Mouse (Mus musculus): ENCODE measurements around the gene Egfl8.
A peak's percentile ranks its signal among the peaks of the same experiment; 100 is the strongest.

The Egfl8 gene

DNA sequence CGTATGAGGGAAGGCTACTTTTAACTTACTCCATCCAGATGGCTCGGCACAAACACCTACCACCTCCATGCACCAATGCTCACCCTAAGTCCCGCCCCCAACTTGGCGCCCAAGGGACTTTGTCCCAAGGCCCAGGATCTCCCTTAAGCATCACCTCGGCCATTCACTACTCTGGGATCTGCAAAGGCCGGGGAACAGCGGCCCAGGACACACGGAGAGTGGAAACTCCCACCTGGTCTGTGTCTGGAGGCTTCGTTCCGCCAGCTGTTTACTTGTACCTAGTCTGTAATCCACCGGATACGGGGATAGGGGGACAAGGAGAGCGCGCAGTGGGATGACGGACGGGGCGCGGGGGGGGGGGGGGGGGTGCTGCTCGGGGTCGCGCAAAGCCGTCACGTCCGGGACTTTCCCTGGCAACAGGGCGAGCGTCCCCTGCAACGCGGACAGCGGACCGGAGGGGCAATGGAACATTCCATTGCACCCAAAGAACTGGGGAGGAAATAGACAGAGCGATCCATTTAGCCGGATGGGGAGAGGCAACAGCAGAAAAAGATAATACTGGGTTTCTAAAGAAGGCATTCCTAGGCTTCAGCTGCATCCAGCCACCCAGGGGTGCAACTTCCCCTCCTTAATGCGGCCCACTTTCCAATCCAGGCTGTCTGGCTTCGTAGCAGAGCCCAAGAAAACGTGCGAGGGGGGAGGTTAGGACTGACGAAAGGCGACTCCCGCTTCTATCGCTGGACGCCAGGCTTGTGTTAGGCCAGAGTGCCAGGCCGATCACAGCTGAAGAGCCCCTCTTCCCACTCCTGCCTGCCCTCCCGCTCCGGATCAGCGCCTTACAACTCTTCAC, 11.5 kb upstream of the Egfl8 start:
- peak; percentile 91 for DNase-seq

DNA sequence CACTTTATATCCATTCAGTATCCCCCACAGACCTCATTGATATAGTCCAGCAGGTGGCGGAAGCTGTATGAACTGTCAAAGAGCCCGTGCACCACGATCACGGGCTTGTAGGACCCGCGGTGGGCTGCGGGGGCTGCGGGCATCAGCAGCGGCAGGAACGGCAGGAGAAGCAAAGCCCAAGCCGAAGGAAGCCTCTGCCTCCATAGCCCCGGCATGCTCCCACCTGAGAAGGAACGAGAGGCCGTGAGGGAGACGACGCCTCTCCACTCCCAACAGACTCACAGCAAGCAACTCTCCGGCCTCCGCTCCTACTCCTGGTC, 11.0 kb upstream of the Egfl8 start:
- DNase-seq, result no peak

DNA sequence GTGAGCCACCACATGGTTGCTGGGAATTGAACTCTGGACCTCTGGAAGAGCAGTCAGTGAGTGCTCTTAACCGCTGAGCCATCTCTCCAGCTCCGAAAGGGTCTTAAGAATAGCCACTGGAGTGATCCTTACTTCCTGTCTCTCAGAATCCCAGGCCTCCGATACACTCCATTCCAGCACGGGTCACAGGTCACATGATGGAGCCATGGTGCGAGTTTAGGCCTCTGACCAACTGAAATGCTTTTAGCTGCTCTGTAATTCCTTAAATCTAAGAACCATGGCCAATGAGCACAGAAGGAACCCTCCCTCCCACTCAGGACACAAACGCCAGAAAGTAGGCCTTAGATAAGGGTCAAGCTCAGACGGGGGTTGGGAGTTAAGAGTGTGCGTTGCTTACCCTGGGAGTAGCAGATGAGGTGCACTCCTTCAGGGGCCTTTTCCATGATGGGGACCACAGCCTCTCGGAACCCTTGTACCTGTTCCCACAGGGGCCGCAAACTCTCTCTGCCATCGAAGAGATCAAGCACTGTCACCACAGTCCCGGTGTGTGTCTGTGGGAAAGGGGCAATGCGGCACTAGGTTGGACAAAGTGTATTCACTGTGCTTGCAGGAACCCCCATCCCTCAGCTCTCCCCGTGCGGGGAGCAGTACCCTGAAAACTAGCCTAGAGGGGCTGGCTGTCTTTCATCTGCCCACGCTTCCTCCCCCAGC, 10.4 kb upstream of the Egfl8 start:
- DNase-seq, result no peak

DNA sequence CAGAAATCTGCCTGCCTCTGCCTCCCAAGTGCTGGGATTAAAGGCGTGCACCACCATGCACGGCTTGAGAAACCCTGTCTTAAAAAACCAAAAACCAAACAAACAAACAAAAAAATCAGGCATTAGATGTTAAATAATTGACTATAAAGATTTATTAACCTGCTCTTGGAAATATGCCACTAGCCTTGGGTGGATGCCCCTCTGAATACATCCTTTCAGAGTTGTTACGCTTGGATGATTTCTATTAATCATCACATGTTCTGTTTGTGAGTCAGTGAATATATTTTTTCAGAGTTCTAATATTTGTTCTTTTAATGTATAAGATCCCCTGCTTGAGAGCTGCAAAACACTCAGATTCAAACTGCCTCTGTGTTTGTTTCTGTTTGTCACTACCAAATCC, 9.2 kb upstream of the Egfl8 start:
- DNase-seq, result no peak

DNA sequence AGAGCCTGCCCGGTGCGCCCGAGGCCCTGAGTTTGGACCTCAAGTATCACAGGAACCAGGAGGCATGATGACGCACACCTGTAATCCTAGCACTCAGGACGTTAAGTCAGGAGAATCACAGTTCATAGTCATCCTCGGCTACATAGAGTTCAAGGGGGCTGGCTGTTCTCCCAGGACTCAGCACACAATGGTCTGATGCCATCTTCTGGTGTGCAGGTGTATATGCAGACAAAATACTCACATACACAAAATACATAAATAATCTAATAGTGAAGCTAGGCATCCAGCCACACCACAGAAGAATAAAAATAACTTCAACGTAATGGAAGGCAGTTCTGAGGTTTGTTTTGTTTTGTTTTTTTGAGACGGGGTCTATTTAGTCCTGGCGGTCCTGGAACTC, 7.4 kb upstream of the Egfl8 start:
- DNase-seq, result no peak

DNA sequence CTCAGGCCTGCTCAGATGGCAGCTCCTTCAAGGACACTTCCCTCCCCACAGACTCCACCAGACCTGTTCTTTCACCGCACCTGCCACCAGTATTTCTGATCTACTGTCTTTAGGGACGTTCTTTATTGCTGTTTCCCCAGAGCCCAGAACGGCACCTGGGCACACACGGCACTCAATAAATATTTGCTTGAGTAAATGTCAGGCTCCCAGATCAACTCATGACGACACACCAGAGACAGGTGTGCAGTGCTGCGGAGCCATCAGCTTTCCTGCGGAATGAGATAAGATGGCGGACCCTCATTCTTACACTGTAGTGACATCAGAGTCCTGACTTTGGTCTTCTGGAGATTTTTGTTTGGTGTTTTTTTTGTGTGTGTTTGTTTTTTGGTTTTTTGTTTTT, 5.2 kb upstream of the Egfl8 start:
- no peak for DNase-seq

DNA sequence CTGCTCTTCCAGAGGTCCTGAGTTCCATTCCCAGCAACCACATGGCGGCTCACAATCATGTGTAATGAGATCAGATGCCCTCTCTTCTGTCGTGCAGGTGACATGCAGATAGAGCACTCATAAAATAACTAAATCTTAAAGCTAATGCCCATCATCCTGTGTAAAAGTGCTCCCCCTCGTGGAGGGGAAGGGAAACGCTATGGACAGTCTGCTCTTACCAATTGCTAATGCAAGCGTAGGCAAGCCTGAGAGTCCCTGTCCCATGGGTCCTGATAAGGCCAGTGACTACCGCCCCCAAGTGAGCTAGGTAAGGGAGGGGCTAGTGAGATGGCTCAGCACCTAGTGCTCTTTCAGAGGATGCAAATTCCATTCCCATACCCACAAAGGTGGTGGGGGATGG, 3.2 kb upstream of the Egfl8 start:
- no peak for DNase-seq

DNA sequence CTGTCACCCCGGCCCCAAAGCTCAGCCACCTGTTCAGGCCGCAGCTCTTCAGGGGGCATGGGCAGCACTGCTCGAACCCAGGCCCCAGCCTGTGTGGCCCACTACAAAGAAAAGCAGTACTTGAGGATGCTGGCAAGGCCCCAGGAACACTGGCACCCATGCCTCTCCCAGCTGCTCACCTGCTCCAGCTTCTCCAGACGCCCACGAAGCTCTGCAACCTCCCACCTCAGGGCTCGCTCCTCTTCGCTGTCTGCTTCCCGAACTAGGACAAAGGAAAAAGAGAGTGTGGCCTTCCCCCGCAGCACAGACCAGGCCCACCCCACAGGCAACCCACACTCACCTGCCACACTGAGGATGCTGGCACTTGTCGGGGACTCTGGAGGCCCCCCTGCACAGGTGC, 1.9 kb downstream of the Egfl8 start:
- peak; percentile 60 for DNase-seq

DNA sequence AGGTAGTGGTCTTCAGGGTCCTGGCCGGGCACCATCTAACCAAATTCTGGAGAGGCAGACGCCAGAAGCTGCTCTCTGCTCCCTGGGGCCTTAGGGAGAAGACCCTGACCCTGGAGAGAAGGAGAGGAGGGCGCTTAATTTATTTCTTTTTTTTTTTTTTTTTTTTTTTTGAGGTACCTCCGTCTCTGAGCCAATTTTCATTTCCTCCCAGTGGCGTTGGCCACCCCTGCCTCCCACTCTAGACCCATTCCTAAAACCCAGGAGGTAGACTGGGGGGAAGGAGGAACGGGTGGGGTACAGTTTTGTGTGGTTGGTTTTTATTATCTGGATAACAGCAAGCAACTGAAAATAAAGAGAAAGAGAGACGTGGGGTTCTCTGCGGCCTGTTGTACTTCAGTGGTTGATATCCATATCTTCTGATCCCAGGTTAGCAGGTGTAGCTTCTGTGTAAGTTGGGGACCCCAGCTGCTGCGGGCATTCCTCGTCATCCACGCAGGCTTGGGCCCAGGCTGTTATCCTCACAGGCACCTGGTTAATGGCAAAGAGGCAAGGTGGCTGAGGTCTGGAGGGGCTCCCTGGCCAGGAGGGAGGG, 2.6 kb downstream of the Egfl8 start:
- no peak for DNase-seq

DNA sequence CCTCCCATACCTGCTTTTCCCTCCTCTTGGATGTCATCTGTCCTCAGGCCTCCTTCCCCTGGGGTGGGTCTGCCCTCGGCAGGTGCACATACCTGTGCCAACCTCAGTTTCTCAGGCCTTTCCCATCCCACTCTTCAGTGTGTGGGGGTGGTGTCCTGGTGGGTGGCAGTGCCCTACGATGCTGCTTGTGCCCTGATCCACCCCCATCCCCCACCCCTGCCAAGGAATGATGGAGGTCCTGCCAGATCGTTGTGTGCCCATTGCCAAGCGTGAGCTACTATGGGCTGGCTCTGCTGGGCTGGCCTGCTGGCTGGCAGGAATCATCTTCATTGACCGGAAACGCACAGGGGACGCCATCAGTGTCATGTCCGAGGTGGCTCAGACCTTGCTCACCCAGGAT, 4.7 kb downstream of the Egfl8 start:
- no peak for DNase-seq

DNA sequence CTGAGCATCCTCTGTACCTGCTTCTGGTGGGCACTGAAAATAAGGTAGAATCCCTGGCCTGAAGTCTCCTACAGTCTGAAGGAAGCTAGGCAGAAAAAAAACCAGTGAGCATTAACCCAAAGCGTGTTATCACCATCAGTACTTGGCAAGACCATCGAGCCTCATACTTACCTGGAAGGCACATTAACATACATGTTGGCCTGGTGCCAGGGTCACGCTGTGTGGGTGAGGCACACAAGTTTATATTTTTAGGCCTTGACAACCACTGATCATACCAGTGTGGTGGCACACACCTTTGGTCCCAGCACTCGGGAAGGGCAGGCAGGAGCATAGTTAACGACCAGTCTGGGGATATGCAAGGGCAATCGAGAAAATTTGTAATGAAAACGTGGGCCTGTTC, 7.8 kb downstream of the Egfl8 start:
- no peak for DNase-seq

DNA sequence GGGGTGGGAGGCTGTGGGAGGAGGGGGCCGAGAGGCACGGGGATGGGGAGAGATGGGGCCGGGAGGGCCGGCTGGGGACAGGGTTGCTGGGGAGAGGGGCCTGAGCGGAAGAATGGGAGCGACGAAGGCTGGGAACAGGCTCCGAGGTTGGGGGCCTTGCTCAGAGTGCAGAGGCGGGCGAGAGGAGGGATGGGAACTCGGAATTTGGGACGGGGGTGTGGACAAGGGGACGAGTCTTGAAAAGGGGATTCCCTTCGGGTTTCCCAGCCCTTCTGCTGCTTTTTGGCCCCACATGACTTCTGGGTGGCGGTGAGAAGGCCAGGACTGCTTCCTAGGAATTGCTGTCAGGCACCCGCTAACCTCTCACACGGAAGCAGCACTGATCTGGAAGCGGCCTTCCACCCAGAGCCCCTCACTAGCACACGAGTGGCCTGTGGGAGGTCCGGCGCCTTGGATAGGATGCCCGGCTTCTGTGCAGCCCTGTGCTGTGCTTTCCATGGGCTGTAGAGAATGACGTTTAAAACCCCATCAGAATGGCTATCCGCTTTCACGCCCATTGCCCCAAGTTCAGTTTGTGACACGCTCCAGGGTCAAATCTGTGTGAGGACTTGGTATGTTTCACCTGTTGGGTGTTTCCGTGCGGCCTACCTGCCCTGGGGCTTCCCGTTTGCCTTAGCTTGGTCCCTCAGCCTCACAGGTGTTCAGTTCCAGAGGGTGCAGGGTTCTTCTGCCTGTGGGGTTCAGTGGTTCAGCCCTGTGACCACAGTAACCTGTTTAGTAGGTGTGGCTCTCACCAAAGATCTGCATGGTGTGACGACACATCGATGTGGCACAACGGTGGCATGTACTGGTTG, 9.4 kb downstream of the Egfl8 start:
- DNase-seq, result no peak

DNA sequence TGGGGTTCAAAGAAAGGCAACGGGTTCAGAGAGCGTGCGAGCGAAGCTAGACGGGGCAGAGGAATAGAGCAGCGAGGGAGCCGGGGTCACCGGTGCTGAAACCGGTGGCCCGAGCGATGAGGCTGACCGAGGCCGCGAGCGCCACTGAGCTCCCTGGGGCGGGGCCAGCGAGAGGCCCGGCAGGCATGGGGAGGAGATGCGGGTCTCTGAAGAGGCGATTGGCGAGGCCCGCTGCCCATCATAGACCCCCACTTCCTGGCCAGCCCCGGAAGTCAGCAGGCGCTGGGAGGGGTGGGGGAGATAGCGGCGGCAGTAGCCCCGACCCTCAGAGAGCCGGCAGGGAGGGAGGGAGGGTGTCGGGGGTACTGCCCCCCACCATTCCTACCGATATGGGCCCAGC, 10.2 kb downstream of the Egfl8 start:
- DNase-seq, result peak; percentile 98

DNA sequence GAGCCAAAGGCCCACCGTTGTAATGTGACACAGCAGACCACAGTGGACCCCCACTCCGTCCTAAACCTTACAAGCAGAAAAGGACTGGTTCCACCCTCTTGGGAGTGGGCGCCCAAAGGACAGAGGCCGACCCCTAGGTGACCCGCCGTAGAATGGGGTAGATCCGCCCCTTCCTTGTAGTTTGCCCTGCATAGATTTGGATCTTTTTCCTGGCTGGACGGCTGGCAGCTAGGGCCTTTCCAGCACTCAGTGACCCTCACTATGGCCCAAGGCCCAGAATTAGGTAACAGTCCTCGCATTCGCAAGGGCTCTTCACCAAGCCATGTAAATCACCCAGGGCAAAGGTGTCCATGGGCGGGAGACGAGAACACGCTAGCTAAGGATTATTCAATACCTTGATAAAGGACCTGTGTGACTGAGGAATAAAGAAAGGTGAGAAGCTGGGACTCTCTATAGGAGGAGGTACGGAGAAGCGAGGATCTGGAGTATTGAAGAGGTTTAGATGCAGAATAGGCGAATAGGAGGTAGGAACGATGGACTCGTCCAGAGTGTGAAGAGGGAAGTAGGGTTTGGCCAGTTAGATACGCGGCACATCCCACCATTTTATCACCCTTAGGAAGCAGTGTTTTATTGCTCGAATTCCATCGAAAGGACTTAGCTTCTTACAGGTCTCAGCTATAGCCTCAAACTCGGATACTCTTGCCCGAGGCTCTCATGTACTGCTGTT, 11.1 kb downstream of the Egfl8 start:
- no peak for DNase-seq

DNA sequence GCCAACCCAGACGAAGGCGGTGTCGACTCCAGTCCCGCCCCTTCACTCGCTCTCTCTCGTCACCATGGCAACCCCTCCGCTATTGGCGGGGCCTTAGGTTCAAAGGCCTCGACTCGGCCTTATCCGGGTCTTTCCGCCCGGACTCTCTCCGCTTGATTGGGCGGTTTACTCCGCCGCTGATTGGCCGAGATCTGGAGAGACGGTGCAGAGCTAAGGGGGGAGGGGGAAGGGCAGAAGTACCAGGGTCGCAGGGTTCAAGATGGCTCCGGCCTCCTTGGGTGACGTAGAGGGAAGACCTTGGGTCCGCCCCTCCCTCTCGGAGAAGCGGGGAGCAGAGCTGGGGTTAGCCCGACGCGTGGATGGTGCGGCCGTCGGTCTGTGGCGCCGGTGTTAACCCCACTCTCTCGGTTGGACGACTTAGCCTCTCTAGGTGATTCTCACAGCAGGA, 11.7 kb downstream of the Egfl8 start, which contains the start of gene Agpat1:
Gene Agpat1 (plus strand): TSS at position 202 of the 448 bp plus-strand sequence.
- DNase-seq, result peak; percentile 99

DNA sequence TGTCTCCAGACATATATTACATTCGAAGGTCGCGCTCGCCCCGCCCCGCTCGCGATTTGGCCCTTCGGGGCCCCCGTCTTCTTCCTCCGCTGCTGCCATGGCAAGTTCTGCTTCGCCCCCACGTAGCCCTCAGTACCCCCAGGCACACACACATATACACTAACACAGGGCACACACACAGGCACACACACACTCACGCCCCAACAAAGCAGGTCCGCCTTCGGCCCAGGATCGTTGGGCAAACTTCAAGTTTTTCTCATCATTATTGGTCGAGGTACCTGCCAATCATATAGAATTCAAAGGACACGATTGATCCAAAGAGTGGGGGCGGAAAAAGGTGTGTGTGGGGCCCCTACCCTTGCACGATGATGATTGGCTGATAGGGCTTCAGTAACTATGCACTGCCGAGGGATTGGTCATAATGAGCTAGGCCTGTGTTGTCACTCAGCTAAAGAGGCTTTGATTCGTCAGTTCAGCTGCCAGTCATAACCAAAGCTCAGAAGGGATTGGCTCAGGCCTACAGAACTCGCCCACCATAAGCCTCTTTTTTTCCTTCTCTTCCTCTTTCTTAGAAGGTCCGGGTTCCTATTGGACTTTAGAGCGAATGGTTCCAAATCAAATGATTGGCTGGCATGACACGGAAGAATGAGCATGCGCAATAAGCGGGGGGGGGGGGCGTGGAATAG, 12.3 kb downstream of the Egfl8 start, which contains the start of gene Rnf5:
Gene Rnf5 (minus strand): TSS at position 316 of the 686 bp plus-strand sequence.
- peak; percentile 100 for DNase-seq

DNA sequence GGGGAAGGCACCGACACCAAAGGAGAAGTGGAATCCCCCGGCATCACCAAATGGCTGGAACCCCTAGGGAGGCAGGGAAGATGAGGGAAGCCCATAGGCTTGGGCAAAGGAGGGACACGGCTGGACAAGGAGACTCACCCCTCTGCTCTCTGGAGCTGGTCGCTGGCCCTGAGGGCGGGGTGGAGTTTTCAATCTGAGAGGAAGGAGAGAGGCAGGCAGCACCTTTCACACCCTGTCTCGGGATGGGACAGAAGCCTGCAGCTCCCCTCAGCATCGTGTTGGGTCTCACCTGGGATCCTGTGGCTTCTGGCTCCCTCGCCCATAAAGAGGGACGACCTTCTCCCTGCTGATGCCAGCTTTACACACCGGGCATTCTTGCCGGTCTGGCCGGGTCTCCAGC, 14.0 kb downstream of the Egfl8 start:
- no peak for DNase-seq

DNA sequence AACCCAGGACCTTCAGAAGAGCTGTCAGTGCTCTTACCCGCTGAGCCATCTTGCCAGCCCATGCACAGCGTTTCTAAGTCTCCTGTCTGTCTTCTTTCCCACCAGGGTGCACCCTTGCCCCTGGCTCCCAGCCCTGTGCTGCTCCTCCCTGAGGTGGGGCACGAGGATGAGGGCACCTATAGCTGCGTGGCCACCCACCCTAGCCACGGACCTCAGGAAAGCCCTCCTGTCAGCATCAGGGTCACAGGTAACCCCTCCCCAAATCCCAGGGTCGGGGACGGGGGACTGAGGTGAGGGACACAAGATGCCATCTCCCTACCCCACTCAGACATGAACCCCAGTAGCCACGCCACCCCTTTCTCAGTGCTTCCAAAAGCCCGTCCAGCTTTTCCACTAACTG, 15.9 kb downstream of the Egfl8 start:
- DNase-seq, result no peak

DNA sequence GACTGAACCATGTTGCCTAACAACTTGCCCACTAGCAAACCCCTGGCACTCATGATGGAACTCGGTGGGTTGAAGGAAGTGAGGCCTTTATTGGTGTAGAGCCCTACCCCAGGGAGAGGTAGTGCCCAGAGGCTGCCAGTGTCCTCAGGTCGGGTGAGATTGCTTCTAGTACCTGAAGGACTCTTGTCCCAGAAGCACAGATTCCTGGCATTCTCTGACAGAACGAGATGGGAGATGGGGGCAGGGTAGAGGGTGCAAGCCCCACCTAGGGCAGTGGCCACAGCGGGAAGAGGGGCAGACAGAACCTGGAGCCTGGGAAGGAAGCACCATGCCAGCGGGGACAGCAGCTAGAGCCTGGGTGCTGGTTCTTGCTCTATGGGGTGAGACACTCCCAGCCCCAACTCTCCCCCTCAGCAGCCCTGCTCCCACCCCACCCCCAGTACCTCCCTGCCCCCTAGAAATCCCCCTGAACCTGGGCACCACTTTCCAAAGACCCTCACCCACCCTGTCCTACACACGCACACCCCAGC, 18.1 kb downstream of the Egfl8 start, which contains the start of gene Ager:
Gene Ager (plus strand): TSS at position 297 of the 530 bp plus-strand sequence.
- DNase-seq, result no peak

DNA sequence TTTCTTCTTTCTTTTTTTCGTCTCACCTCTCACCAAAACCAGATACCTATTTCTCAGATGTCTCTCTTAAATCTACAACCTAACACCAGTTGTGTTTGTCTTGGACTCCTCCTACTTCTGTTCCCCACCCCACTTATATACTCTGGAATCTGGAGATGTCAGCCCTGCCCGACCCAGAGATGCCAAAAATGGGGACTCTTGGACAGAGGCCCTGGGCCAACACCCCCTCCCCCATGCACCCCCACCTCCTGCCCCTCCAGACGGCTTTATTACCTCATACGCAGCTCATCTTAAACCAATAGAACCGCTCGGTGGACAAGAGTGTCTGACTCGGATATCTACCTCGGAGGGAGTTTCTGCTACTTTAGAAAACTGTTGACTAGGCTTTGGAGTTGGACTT, 19.7 kb downstream of the Egfl8 start:
- no peak for DNase-seq

Data from right cerebral cortex, adult 18-20 months (tissue).